Mouse (Mus musculus) liver, adult 2 months (tissue): ENCODE results near the gene Fndc7.

Source experiments
- CTCF ChIP-seq: fragments of 200-500 bp; IDR thresholded peaks from 2 replicates; pipeline ENCODE4 v1.5.1; 2011; ENCODE audit warnings: low read depth, low read length, control low read depth
- POLR2A ChIP-seq: fragments of 200-500 bp; IDR thresholded peaks from 2 replicates; pipeline ENCODE4 v1.6.1; 2011; ENCODE audit warnings: low read length, control low read depth; ENCODE audit not compliant: insufficient read depth; ENCODE audit errors: extremely low read depth

DNA sequence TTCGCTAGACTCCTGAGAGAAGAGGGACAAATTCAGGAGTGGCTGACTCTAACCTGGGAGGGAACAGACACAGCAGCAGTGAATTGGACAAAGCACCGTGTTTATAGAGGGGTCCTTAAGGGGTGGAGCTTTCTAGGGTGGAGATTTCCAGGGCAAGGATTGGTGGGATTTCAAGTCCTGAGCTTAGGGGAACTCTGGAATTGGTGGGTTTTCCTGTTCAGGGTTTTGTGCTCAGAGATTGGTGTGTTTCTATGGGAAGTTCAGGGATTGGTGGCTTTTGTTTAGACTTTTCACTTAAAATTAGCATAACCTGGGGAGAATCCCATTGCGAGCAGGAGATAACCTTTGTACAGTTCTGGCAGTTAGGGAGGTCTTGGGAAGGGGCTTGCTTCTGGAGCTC, 28.2 kb upstream of the Fndc7 start:
- TF ChIP-seq POLR2A (no peak), CTCF (no peak)
